Comparison of ENCODE assay signal across 1 mouse cellular context in the genomic region with DNA sequence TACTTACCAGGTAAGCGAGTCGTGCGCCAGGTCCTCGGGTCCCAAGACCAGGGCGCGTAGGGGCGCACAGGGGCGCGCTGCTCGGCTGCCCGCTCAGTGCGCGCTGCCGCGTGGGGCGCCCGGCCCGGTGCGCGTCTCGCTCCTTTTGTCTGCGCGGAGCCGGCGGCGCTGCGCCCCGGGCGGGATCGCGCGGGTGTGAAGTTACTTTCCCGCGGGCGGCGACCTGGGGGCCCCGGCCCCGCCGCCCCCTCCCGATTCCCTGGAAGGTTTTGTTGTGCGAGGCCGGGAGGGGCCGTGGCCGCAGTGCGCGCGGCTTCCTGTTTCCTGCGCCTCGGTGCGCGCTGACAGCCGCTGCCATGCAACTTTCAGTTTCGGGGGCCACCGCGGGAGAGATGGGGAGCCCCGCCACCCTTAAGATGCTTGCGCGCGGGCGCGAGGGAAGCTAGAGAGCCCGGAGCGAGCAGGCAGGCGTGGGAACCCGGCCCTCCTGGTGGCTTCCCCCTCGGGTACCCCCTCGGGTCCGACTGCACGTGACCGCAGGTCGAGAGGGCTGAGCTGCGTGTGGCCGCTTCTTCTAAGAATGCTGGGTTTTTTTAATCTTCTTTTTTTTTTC.
TF ChIP-seq lines count a peak whose summit lies in the region.

No protein-coding gene starts in this region.

TF ChIP-seq in CH12.LX, 34 proteins besides CTCF, POLR2A, EP300 and RAD21 (continued from another document):
- TF ChIP-seq USF1 (IDR thresholded peaks at IDR 0.05; ENCODE audit: low read depth, low read length): peak; percentile 53
- 0 out of 2 replicates have a peak, but pooled peaks have one; percentile 48 for TF ChIP-seq ZMIZ1 (IDR thresholded peaks at IDR 0.05; ENCODE audit: low read depth, low read length)
- peak; percentile 53; the same call in 1 of the 2 replicates for TF ChIP-seq MAZ (IDR thresholded peaks at IDR 0.05; ENCODE audit: low read depth, low read length)
- TF ChIP-seq BHLHE40 (IDR thresholded peaks at IDR 0.05; ENCODE audit: low read depth, low read length): peak; percentile 96
- no peak for TF ChIP-seq POLR2AphosphoS2 (IDR thresholded peaks at IDR 0.05; ENCODE audit: low read depth, low read length)
